Mouse (Mus musculus): ENCODE results near the gene Clic4.
A peak's percentile ranks its signal among the peaks of the same experiment; 100 is the strongest.
"Not testable (repeated sequence)": the region's sequence is repeated elsewhere in the genome, so short reads cannot be mapped to it uniquely, and the experiment has no call there.

Gene Clic4

GRCm38 (mm10) chr4:135291841-135292240 is 19.2 kb upstream of the Clic4 start:
- no peak for DNase-seq

DNA sequence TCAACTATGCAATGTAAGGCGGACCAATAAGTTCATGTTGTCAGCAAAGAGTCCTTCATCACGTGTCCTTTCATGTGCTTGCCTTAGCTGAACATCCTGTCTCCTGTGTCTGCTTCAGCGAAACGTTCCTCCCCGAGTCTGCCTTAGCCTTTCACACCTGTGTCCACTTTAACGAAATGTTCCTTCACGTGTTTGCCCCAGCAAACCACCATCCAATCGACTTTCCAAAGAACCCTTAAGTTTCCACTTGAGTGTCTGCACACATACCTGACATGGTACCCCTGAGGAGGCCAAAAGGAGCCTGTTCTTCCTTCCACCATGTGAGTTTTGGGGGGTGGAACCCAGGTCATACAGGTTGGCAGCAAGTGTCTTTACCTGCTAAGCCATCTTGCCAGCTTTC is 18.6 kb upstream of the Clic4 start:
- DNase-seq = no peak

DNA sequence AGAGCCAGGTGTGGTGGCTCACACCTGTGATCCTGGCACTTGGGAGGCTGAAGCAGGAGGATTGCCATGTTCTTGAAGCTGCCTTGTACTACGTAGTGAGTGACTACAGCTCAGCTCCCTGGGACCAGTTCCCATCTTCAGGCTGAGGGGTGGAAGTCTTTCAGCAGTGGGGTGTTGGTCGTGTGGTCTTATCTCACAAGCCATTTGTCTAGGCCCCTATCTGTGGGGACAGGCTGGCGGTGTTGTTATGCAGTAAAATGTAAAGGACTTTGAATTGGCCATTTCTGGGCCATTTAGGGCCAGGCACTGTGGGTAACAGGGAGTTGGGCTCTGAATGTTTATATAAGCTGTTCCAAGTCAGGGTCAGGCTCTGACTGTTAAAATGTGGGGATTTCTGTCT is 15.4 kb upstream of the Clic4 start:
- DNase-seq = no peak

DNA sequence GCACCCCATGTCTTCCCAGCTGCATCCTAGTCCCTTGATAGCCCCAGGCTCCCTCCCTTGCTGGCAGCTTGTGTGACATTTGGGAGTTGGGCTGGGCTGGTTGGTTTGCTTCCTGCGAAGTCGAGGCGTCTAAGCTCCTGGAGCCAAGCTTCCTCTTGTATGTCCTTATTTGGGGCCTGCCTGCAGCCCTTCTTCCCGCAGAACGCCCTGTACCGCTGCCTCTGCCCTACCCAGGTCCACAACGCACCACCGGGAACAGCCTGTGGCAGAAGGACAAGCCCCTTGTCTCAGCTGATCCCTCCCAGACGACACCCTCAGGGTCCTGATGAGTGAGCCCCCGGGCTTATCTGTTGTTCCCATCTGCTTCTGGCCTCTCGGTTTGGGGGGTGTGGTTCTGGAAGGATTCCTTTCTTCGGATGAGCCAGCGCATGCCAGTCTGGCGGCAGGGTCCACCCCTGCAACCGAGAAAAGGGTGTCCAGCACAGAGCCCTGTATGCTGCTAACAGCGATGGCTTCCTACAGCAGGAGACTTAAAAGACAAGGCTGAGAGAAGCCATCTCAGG is 14.3 kb upstream of the Clic4 start:
- DNase-seq = no peak

DNA sequence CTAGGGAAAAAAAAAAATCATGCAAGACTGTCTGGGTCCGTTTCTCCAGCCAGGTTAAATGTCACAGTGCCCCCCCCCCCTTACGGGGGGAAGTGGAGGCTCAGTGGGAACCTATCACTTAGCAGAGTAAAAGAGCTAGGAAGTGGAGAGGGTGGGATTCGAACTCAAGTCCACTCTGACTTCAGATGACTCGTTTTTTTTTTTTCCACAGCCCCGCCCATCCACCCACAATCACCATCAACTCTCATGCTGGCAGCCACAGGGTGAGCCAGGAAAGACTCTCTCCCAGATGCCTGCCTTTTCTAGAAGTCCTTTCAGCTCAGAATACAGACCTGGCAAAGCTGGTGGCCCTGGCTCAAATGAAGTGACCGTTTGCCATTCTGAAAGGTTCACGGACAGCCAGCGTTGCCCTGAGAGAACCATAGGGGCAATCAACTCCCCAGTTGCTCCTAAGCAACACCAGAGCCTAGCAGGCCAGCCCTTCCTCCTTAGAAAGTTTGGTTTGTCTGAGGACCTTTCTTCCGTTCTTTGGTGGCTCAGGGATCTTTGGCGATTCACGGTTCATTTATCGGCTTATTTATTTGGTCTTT is 13.5 kb upstream of the Clic4 start:
- DNase-seq = peak; percentile 25

- no peak for DNase-seq
Measured at GRCm38 (mm10) chr4:135285436-135285835, 12.8 kb upstream of the Clic4 start.

- no peak for DNase-seq
Measured at GRCm38 (mm10) chr4:135283875-135284274, 11.3 kb upstream of the Clic4 start.

DNA sequence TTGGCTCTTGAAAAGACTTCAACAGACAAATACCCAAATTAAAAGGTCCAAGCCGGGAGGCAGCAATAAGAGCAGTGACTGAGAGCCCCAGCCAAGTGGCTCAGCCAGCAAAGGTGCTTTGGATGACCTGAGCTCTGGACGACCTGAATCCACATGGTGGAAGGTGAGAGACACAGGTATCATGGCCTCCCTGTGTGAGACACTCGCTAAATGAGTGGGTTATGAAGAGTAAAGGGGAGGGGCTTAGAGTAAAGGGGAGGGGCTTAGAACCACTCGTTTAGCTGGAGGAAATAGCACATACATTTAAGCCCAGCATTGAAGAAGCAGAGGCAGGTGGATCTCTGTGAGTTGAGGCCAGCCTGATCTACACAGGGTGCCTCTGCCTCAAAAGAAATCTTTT is 10.8 kb upstream of the Clic4 start:
- no peak for DNase-seq

- no peak for DNase-seq
Measured at GRCm38 (mm10) chr4:135282651-135283290, 10.2 kb upstream of the Clic4 start.

GRCm38 (mm10) chr4:135280016-135280415 is 7.4 kb upstream of the Clic4 start:
- not testable (repeated sequence) for DNase-seq

- no peak for DNase-seq
Measured at GRCm38 (mm10) chr4:135276681-135277379, 4.2 kb upstream of the Clic4 start.

DNA sequence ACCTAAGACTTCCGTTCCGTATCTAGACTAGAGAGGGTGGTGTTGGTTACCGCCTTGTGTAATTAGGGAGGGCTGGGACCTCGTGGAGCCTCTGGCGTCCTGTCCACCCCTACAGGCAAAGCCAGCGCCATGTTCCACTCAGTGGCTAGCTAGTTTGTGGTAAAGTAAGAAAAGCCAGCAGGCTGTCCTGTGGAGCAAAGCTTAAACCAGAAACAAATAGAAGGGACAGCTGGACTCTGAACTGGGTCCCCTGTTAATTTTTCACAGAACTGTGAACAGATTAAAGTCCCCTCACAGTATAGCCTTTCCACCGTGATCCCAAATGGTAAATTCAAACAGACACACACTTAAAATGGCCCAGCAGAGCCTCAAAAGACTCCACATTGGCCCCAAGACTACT is 2.1 kb upstream of the Clic4 start:
- no peak for DNase-seq

GRCm38 (mm10) chr4:135273307-135273682 is 681 bp upstream of the Clic4 start:
- DNase-seq = no peak

DNA sequence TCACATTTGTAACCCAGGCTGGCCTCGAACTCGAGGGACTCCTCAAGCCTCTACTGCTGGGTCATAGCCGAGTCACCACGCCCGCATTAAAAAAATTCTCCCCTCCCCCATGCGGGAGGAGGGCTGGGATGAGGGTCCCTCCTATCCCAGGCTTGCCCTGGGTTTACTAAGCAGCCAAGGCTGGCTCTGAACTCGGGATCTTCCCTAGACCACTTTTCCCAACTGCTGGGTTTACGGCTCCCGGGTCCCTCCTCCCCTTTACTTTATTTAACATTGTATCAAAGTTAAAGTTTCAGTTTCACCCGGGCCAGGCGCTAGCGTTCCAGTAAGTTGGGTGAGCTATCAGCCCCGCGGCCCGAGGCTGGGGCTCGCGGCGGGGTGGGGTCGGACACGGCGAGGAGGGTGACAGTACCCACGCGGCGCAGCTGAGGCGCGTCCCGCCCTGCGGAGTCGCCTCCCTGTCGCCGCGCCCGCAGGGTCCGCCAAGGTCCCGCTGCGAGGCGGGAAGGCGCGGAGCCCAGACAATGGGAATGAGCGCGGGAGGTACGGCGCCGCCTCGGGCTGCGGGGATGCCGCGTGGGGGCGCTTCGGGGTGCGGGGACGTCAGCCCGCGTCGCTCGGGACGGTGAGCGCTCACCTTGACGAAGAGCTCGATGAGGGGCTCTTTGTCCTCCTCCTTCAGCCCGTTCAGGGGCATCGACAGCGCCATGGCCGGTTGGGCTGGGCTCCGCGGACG is 565 bp downstream of the Clic4 start:
- DNase-seq = no peak

- DNase-seq = no peak
Measured at GRCm38 (mm10) chr4:135271419-135271828, 1.2 kb downstream of the Clic4 start.

GRCm38 (mm10) chr4:135270476-135270875 is 2.1 kb downstream of the Clic4 start:
- DNase-seq = no peak

- no peak for DNase-seq
Measured at GRCm38 (mm10) chr4:135269656-135270341, 2.8 kb downstream of the Clic4 start.

DNA sequence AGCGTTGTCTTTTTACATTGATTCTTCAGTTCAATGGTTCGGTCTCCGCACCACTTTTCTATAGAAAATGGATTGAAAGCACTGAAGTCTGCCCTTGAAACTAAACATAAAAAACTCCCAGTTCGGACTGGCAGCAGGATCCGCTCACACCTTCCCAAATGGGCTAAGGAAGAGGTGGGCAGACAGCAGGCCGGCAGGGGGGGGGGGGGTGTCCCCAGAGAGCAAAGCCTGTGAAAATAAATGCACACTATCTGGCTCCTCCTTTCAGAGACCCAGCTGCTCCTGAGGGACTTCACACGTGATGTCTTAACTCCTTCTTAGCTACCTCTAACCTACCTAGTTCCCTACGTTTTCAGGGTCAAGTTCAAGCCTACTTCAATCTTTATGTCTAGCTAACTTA is 5.1 kb downstream of the Clic4 start:
- DNase-seq = no peak

DNA sequence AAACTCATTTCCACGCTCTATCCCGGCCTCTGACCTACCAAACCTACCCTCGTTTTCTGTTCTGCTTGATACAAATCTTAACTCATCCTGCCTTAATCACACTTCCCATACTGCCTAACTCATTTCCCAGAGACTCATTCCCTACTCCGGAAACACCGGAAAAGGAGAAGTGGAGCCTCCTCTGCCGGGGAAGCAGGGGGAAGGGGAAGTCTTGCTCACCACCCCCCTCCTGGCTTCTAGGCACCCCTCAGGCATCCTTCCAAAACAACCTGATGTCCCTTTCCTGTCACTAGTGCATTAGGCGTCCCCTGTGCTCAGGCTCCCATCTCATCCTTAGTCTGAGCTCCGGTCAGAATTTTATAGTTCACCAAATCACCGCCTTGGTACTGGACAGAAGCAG is 5.6 kb downstream of the Clic4 start:
- no peak for DNase-seq

DNA sequence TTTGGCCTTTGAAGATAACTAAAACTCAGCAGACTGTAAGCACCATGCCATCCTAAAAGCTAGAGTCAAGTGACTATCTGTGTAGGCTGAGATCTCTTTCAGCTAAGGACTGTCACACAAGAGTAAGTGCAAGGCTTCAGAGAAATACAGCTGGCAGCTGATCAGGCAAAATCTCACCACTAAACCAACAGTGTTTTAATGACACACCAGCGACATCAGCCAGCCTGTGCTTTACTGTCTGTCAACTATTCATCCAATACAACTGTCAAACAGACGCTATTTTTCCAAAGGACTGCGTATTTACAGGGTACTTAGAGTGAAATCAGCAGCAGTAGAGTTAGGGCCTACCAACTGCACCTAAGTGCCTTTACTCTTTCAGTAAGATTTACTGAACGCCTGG is 12.2 kb downstream of the Clic4 start:
- DNase-seq = no peak

DNA sequence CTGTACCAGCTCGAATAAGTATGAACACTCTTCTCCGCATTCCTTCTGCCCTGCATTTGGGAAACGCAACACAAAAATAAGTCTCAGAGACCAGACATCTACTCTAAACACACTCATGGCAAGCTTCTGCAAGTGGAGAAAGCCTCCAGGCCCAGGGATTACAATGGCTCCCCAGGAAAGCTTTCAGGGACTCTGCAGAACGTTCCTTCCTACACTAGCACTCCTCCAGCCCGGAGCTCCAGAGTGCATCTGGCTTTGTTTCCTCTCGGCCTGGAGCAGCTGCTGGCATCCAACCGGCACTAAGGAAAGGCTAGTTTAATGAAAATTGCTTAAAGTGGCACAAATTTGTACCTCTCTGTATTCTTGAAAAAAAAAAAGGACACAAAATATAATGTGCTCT is 14.1 kb downstream of the Clic4 start:
- DNase-seq = no peak

GRCm38 (mm10) chr4:135257881-135258476 is 14.6 kb downstream of the Clic4 start:
- no peak for DNase-seq
